Mouse (Mus musculus) embryonic fibroblast, embryonic 13.5 days (primary cell): ENCODE measurements at regions not wholly inside any gene's neighbourhood (a gene's known extent, or its start where the extent isn't known, plus 50 kb on each side); places are given as distances from the start of the nearest gene placed in this dataset.

Experiments
- CTCF ChIP-seq: IDR thresholded peaks from 2 replicates; pipeline ENCODE4 v1.5.1; 2011; ENCODE audit warnings: mild to moderate bottlenecking, control low read depth, low read length, moderate library complexity, borderline replicate concordance; ENCODE audit not compliant: insufficient read depth
- POLR2A ChIP-seq: IDR thresholded peaks from 2 replicates; pipeline ENCODE4 v1.6.1; 2011; ENCODE audit warnings: low read depth, mild to moderate bottlenecking, control low read depth, low read length, moderate library complexity

GRCm38 (mm10) chr15:7563279-7563678 lies 165.1 kb upstream of the Egflam start:
- no peak for TF ChIP-seq POLR2A
- no peak for TF ChIP-seq CTCF
